Mouse (Mus musculus) thymus, postnatal 10 days (tissue): ENCODE measurements around the gene Rin2.

Source experiments
- DNase-seq, 2 experiments: peaks; one replicate each; pipeline ENCODE4 v3.0.0; 2021; ENCODE audit warnings: low spot score in 2 of 2

Gene Rin2

GRCm38 (mm10) chr2:145861193-145862123 lies 186.4 kb downstream of the Rin2 start:
- no peak for DNase-seq

- DNase-seq: no peak
Measured at GRCm38 (mm10) chr2:145862206-145862817, 187.3 kb downstream of the Rin2 start.

GRCm38 (mm10) chr2:145865344-145865743 lies 190.3 kb downstream of the Rin2 start:
- DNase-seq: no peak

DNA sequence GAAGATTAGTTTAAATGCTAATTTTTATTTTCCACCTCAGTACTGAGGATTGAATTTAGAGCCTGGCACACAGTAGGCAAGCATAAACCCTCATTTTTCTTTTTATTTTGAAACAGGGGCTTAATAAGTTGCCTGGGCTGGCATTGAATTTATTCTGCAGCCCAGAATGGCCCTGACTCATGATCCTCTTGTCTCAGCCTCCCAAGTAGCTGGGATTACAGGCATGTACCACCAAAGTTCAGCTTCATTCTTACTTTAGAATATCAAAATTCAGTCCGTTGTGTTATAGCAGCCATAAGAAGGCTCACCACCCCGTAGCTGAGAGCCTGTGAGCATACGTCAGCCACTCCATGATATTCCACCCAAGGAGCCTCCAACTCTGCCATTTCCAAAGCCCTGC lies 191.2 kb downstream of the Rin2 start:
- DNase-seq: no peak

GRCm38 (mm10) chr2:145866695-145867449 lies 191.9 kb downstream of the Rin2 start:
- DNase-seq: no peak

GRCm38 (mm10) chr2:145871308-145871707 lies 196.3 kb downstream of the Rin2 start:
- DNase-seq: no peak

- no peak for DNase-seq
Measured at GRCm38 (mm10) chr2:145872099-145872498, 197.1 kb downstream of the Rin2 start.

DNA sequence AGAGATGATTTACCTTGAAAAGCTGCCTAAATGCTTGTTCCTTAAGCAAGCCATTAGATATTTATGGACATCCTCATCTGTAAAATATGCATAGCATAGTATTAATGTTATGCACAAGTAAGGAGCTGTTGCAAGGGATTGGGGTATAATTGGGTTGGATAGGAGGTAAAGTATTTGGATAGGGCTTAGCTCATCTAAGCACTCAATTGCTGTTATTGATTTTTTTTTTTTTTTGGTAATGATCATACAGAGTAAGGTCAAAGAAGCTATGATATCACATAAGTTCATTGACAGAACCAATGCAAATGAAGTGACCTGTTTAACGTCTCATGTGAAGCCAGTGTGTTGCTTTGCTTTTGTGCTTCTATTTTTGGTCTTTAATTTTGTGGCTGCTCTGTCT lies 198.9 kb downstream of the Rin2 start:
- no peak for DNase-seq

DNA sequence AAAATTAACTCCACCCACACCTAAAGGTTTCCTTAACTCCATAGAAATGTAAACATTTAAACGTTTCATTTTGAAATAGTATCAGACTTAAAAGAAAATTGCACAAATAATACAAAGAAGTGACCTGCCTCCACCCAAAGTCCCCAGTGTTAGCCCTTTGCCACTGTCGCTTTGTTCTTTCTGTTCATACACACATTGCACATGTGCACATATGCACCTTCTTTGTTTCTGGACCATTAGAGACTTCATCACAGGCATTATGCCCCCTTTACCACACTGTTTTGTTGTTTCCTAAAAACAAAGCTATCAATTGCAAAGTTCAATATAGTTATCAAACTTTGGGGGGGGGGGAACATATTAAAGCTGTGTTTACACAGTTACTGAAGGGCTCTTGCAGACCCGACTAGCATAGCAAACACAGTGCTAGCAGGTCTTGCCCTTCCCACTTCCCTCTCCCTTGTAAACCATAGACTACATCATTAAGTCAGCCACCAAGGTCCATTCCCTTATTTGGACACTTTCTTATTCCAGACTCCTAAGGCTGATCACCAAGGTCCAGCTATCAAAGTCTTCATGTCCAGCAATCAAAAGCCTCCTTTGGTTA lies 200.0 kb downstream of the Rin2 start:
- no peak for DNase-seq

DNA sequence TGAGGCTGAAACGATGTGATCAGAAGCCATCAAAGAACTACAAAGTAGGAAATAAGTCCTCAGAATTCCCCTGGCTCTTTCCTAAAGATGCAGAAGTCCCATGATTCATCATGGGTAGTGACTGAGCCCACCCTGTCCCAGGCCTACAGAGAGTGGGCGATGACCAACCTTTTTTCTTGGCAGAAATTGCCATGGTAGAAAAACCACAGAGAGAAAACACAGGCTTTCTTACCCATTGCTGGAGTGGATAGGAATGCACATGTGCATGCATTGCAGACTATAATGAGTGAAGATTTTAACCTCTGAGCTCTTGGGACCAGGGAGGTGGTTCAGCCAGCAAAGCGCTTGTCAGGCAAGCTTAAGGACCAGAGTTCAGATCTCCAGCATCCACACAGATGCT lies 202.2 kb downstream of the Rin2 start:
- no peak for DNase-seq

- no peak for DNase-seq
Measured at GRCm38 (mm10) chr2:145880887-145881747, 206.1 kb downstream of the Rin2 start.

DNA sequence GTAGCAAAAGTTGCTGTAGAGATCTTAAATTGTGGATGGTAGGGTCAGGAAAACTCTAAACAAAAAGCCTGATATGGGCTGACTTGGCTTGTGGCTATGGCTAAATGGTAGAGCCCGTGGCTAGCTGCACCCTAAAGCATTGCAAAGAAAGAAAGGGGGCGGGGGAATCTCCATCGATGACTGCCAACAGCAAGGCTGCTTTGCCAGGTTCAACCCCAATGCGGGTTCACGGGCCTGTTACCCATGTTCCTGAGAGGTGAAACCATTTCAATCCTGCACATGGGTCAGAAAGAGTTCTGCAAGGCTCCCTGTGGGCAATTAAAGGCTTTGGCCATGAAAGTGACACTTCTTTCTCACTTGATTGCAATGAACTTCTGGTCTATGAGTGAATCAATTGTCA lies 206.9 kb downstream of the Rin2 start:
- DNase-seq: no peak

- DNase-seq: no peak
Measured at GRCm38 (mm10) chr2:145882398-145882797, 207.4 kb downstream of the Rin2 start.

GRCm38 (mm10) chr2:145884036-145884912 lies 209.3 kb downstream of the Rin2 start:
- no peak for DNase-seq

- DNase-seq: no peak
Measured at GRCm38 (mm10) chr2:145884913-145885785, 210.1 kb downstream of the Rin2 start.

GRCm38 (mm10) chr2:145887937-145888765 lies 213.1 kb downstream of the Rin2 start:
- no peak for DNase-seq

- DNase-seq: no peak
Measured at GRCm38 (mm10) chr2:145888766-145889480, 213.9 kb downstream of the Rin2 start.
